Mouse (Mus musculus) gastrocnemius, postnatal 36 days (tissue): Measurements from ENCODE around the gene Lrit3. TPM values are rescaled to one million over a fixed set of nuclear protein-coding genes. Genes with fewer than 3 reads are reported as not detected.

Experiments
- DNase-seq, 2 experiments: peaks; one replicate each; pipeline ENCODE4 v3.0.0; 2022
- intact Hi-C: fragments of 180-260 bp; cut with DNase I; formaldehyde crosslinking; loops from one replicate; pipeline ENCODE4 v1.15.1; 2025
- long read RNA-seq, 2 experiments: library from polyadenylated mRNA; stranded (forward); transcript quantifications; one replicate each; pipeline ENCODE4 v2.0.0; 2021
- total RNA-seq, 2 experiments: library from RNA; stranded (reverse); gene quantifications; 2 replicates each; pipeline ENCODE4 v1.2.3; 2021

Gene Lrit3
- not detected for total RNA-seq
- long read RNA-seq, experiment 1 = 0 reads
- long read RNA-seq, experiment 2 = 0 reads

GRCm38 (mm10) chr3:129803765-129804164 lies at the start of gene Lrit3:
Gene Lrit3 (minus strand): TSS chr3:129804030.
- DNase-seq = no peak
- intact Hi-C loops = no loop called here

DNA sequence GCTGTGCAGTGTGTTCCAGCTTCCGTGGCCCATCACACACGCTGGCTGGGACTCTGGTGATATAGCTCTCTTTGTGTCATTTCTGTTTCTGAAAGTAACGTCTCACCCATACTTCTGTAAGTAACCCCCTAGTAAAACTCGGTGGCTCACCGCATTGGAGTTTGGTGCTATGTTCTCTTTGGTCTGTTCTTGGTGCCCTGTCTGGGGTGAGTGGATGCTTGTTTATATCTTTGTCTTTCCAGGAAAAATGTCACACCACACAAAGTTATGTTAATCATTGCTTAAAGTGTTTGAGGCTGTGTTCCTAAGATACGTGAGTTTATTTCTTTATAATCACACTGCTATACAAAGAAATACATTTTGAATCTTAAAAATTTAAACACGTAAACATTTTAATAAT lies 43.0 kb upstream of the Lrit3 start:
- intact Hi-C loops = no loop called here
- no peak for DNase-seq

DNA sequence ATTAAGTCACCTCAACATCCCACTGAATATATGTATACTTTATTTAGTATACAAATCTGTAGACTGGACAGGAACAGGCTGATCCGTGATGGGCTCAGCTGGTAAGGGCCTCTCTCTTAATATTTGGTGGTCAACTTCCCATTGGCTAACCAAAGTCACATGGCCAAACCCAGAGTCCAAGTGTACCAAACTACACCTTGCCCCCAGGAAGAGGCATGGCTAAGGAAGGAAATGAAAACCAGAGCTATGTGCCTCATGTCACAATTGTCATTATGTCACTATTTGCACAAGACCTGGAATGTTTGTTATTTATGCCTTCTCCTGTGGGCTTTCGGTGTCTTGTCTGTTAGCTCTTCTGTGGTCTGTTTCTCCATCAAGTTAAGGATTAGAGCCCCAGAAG lies 42.0 kb upstream of the Lrit3 start:
- intact Hi-C loops = no loop called here
- DNase-seq = no peak

DNA sequence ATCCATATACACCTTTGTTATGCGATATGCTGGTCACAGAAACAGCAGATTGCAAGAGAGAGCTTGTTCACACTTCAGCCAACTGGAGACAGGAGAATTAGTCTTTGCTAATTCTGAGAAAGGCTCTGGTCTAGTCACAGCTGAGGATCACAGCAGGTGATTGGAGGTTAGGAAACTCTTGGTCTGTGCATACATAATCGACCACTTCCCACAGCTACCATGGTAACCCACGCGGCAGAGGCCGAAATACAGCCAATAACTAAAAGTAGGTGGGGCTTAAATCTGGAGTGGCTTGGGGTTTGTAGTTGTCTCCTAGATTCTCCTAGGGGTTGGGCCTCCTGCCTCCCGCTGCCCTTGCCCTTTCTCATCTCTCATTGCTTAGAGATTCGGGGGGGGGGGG lies 34.2 kb upstream of the Lrit3 start:
- intact Hi-C loops = no loop called here
- no peak for DNase-seq

- intact Hi-C loops = no loop called here
- DNase-seq = no peak
Observed at GRCm38 (mm10) chr3:129836965-129837364, 33.1 kb upstream of the Lrit3 start.

DNA sequence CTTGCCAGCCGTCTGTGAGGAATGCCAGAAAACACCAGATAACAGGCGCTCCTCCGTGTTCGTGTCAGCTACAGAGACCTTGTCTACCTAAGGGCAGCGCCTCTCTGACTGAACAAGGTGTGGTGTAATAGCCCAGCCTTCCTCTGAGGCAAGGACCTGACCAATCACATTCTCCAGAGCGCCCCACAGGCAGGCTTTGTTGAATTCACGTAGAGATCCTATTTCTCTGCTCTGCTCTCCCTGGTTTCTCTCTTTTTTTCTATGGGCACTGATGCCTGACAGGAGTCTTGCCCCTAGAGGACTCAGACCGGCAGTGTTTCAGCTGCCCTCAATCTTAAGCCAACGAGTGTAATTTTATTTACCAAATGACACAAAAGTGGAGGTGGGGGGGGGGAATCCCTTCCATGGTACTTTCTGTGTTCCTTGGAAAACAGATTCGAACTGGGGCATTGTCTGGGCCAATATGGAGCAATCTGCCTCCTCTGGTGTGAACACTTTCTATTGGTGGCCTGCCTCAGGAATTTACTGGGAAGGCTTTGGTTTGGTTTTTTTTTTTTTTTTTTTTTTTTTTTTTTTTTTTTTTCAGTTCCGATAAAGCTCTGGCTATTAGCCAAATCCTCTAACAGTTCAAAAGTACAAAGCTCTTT lies 32.3 kb upstream of the Lrit3 start:
- intact Hi-C loops = no loop called here
- no peak for DNase-seq

GRCm38 (mm10) chr3:129835388-129835934 lies 31.6 kb upstream of the Lrit3 start, which contains the start of gene Cfi:
Gene Cfi (plus strand): TSS chr3:129835884.
- intact Hi-C loops = no loop called here

GRCm38 (mm10) chr3:129831035-129831568 lies 27.3 kb upstream of the Lrit3 start, which contains the start of gene Gar1:
Gene Gar1 (minus strand): TSS chr3:129831396.
- intact Hi-C loops = loop anchor here (5.0 kb wide), 1 partner anchor 46 kb away; the partner anchor contains the start of gene Pla2g12a
- peak; percentile 92 to 93 for DNase-seq

More at GRCm38 (mm10) chr3:129835388-129835934, 31.6 kb upstream of the Lrit3 start, which contains the start of gene Cfi:
- DNase-seq = no peak

DNA sequence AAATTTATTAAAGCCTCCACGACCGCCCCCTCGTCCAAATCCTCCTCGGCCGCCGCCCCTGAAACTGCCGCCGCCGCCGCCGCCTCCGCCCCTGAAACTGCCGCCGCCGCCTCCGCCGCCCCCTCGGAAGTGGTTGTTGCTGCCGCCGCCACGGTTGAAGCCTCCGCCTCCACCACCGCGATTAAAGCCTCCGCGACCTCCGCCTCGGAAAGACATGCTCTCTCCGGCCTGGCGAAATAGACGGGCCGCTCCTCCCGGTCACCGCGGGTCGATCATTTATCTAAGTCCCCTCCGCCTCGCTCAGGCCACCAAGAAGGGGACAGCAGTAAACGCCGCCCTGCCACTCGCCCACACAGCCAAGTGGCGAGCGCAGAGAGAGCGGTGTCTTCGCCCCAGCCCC lies 26.8 kb upstream of the Lrit3 start:
- intact Hi-C loops = loop anchor here (5.0 kb wide), 1 partner anchor 47 kb away; the partner anchor contains the start of gene Pla2g12a
- DNase-seq = peak in 1 of 2 experiments; percentile 20

DNA sequence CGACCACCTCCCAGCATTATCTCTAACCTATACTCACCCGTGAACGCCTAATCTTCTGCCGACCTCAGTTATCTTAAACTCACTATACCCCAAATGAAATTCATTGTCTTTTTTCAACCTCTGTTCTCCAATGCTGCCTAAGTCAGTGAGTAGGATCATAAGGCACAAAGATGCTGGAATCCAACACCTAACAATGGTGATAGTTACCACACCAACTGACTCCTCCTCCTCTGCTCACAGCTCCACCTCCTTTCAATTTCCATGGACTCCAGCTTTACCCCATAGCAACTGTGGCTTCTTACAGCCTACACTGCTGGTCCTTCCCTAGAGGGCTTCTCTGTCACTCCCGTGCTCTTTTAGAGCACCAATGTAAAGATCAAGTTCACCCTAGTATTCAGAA lies 23.9 kb upstream of the Lrit3 start:
- intact Hi-C loops = loop anchor here (10.0 kb wide), 2 partner anchors 247 to 1933 kb away; partner anchors contain the start of gene Fam241a
- no peak for DNase-seq

DNA sequence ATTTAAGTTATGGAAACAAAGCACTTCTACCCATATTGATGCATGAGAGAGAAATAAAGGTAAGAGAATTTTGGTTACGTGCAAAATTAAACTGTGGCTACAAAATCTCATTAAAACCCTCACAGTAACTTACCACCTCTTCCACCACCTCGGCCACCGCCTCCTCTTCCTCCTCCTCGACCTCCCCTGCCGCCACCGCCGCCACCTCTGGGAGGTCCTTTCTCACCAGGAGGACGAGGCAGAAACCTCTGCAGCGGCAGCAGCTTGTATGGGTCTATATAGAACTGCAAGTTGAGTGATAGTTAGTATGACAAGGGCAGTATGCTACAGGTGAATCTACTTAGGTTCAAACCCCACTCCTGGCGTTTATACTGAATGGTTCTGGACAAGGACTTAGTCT lies 22.9 kb upstream of the Lrit3 start:
- DNase-seq = no peak
- intact Hi-C loops = loop anchor here (10.0 kb wide), 2 partner anchors 248 to 1932 kb away; partner anchors contain the start of gene Fam241a

GRCm38 (mm10) chr3:129824891-129825290 lies 21.1 kb upstream of the Lrit3 start:
- no peak for DNase-seq
- intact Hi-C loops = loop anchor here (10.0 kb wide), 2 partner anchors 250 to 1930 kb away; partner anchors contain the start of gene Fam241a

GRCm38 (mm10) chr3:129824146-129824545 lies 20.3 kb upstream of the Lrit3 start:
- DNase-seq = no peak

GRCm38 (mm10) chr3:129823293-129823692 lies 19.5 kb upstream of the Lrit3 start:
- intact Hi-C loops = loop anchor here (10.0 kb wide), 2 partner anchors 252 to 1928 kb away; partner anchors contain the start of gene Fam241a
- no peak for DNase-seq

More at GRCm38 (mm10) chr3:129824146-129824545, 20.3 kb upstream of the Lrit3 start:
- intact Hi-C loops = loop anchor here (10.0 kb wide), 2 partner anchors 251 to 1929 kb away; partner anchors contain the start of gene Fam241a

DNA sequence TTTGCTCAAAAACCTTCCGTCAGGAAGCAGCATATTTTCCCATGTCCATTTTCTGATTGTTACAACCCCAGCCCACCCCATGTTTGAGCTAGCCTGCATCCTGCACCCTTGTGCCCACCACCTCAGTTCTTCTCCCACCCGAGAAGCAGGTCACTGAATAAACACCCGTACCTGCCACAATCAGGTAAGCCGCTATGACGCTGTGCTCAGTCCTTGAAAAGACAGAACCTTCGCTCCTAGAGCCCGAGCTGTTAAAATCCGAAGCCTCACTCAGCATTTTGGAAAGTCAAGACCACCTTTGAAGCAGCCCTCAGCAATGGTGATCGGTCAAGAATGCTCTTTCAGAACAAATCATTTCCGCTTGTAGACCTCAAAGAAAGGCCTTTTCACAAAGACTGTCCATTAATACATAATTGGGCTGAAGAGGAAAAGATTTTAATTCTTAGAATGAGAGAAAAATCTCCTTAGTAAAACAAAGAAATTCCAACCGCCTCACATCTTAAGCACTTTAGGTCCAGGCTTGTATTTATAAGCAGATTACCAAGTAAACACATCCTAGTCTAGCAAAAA lies 18.5 kb upstream of the Lrit3 start, which contains the start of gene Rrh:
TSS of gene Rrh (minus strand) at position 382 of the 570 bp plus-strand sequence.
- DNase-seq = no peak
- intact Hi-C loops = loop anchor here (10.0 kb wide), 2 partner anchors 253 to 1927 kb away; partner anchors contain the start of gene Fam241a

DNA sequence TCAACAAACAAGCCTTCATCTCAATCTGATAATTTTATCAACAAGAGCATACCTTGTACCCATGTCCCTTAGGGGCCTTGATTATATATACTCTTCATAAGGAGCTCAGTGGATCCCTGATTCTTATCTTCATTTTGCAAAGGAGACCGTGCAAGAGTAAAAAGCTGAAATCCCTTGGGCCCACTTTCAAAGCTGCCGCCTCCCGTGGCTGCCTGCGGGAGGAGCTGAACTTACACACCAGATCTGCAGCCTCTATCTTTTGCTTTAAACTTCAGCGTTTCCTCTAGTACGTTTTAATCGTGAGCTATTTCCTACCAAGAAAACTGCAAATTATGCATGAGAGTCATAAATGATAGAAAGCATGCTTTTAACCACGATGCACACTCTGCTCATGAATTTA lies 17.9 kb upstream of the Lrit3 start:
- intact Hi-C loops = loop anchor here (10.0 kb wide), 2 partner anchors 253 to 1927 kb away; partner anchors contain the start of gene Fam241a

DNA sequence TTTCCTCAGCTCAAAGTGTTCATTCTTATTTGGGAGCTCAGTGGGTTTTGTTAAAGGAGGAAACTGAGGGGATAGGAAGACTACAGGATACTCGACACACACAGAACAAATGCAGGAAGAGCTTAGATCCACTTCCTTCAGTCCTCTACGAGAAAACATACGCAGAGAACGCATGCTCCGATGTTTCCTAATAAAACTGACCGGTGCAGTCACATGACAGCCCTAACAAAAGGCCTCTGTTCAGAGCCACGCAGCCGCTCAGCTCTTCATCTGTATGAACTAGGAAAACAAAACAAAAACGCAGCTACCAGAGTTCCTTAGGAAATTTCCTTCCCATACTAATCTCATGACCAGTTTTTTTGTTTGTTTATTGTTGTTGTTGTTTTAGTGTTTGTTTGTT lies 17.0 kb upstream of the Lrit3 start:
- intact Hi-C loops = loop anchor here (10.0 kb wide), 2 partner anchors 254 to 1926 kb away; partner anchors contain the start of gene Fam241a
- DNase-seq = no peak

More for the DNA sequence above, 17.9 kb upstream of the Lrit3 start:
- no peak for DNase-seq

DNA sequence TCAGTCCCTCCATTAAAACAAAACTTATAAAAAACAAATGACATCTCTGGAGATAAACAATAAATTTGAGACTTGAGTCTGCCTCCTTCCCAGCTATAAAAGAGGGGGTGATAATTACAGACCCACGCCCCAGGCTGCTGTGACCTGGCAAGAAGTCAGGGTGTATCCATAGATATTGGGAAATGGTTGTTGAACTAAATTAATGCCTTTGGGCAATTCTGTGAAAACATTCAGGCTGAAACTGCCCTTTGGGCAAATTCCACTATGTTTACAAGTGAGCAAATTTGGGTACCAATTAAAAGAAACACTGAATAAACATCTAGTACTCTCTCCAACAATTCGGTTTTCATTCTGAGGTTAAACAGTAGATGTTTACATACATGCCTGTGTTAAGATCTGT lies 4.8 kb downstream of the Lrit3 start:
- intact Hi-C loops = no loop called here

GRCm38 (mm10) chr3:129798551-129798950 lies 5.3 kb downstream of the Lrit3 start:
- intact Hi-C loops = no loop called here

More for the DNA sequence above, 4.8 kb downstream of the Lrit3 start:
- DNase-seq = no peak

DNA sequence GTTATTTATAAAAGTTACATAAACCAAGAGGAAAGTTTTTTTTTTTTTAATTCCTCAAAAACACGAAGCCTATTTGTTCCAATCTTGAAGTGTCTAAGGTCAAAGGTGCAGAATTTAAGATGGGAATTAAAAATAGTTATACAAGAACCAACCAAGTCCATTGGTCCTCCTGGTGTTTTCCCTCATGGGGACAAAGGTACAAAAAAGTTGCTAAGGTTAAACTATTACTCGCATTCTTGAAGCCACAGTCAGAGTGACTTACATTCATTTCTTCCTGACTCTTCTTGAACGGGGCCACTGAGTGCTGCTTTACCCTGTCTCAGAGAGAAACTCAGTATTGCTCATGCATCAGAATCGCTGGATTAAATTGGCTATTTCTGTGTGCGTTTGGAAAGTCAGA lies 6.5 kb downstream of the Lrit3 start:
- intact Hi-C loops = no loop called here
- DNase-seq = no peak

More at GRCm38 (mm10) chr3:129798551-129798950, 5.3 kb downstream of the Lrit3 start:
- DNase-seq = no peak
